Mouse (Mus musculus) intestine, postnatal 0 days (tissue): ENCODE measurements around the gene Rbm47. TPM values are rescaled to one million over a fixed set of nuclear protein-coding genes. Genes with fewer than 3 reads are reported as not detected.

Experiments
- ATAC-seq: fragments of 200-750 bp; cut with Nextera tagmentation; 2 replicates; pipeline ENCODE4 v1.8.0; 2017; ENCODE audit warnings: mild to moderate bottlenecking, moderate TSS enrichment, moderate library complexity
- H3K27ac ChIP-seq: fragments of 300-500 bp; sonication (generic); 2 replicates; pipeline ENCODE4 v1.5.1; 2014; ENCODE audit warnings: mild to moderate bottlenecking, low read depth, low read length, moderate library complexity
- H3K27me3 ChIP-seq: fragments of 300-500 bp; sonication (generic); replicated peaks from 2 replicates; pipeline ENCODE4 v1.6.1; 2014; ENCODE audit warnings: low read length, mixed read lengths; ENCODE audit not compliant: control insufficient read depth, insufficient read depth
- H3K36me3 ChIP-seq: fragments of 300-500 bp; sonication (generic); 2 replicates; pipeline ENCODE4 v1.6.1; 2014; ENCODE audit warnings: mild to moderate bottlenecking, moderate library complexity; ENCODE audit not compliant: control insufficient read depth, insufficient read depth
- H3K4me1 ChIP-seq: fragments of 300-500 bp; sonication (generic); replicated peaks from 2 replicates; pipeline ENCODE4 v1.6.1; 2014; ENCODE audit warnings: antibody characterized with exemption, low read length, mixed read lengths; ENCODE audit not compliant: control insufficient read depth, insufficient read depth
- H3K4me2 ChIP-seq: fragments of 300-500 bp; sonication (generic); replicated peaks from 2 replicates; pipeline ENCODE4 v1.6.1; 2014; ENCODE audit warnings: low read depth, mild to moderate bottlenecking, moderate library complexity
- H3K4me3 ChIP-seq: fragments of 300-500 bp; sonication (generic); 2 replicates; pipeline ENCODE4 v1.5.1; 2014; ENCODE audit warnings: low read depth, low read length
- H3K9ac ChIP-seq: fragments of 300-500 bp; sonication (generic); 2 replicates; pipeline ENCODE4 v1.6.1; 2014; ENCODE audit warnings: mild to moderate bottlenecking, low read depth, low read length
- H3K9me3 ChIP-seq: fragments of 300-500 bp; sonication (generic); 2 replicates; pipeline ENCODE4 v1.6.1; 2016; ENCODE audit warnings: mixed run types; ENCODE audit not compliant: control insufficient read depth
- CTCF ChIP-seq: sonication (generic); IDR thresholded peaks from 2 replicates; pipeline ENCODE4 v1.5.1; 2016; ENCODE audit warnings: low read depth, mild to moderate bottlenecking, control low read depth, antibody characterized with exemption, moderate library complexity
- WGBS: fragments of 180-500 bp; shearing (Covaris S2); extraction: QIAGEN DNeasy Blood & Tissue Kit; methylation state at CpG from one replicate; pipeline ENCODE4 v1.1.7; 2014; 5-methylcytosine and 5-hydroxymethylcytosine counted together
- polyA plus RNA-seq: library from polyadenylated mRNA; unstranded; fragments of >200 nt; fragmentation: Nextera tagmentation; extraction: Ambion mirVana; gene quantifications from 2 replicates; pipeline ENCODE4 v1.2.1, GENCODE M21; 2015

Gene Rbm47
- polyA plus RNA-seq, 1 experiment from 2014 or later = 146 TPM

GRCm38 (mm10) chr5:66204966-66205365 is 32.0 kb upstream of the Rbm47 start:
- no peak for TF ChIP-seq CTCF
- Histone ChIP-seq H3K27ac (no peak overlapping the region), H3K9me3 (no peaks in the 10 kb centered on the region), H3K9ac (no peak overlapping the region), H3K27me3 (no peaks in the 10 kb centered on the region), H3K36me3 (no peaks in the 10 kb centered on the region), H3K4me1 (no peaks in the 10 kb centered on the region), H3K4me2 (no peak overlapping the region), H3K4me3 (no peak overlapping the region)
- ATAC-seq = no peak
- 72% methylated on average over 4 of the region's 4 CpGs for WGBS

- H3K4me3 ChIP-seq = no peak overlapping the region
- H3K9ac ChIP-seq = no peak overlapping the region
- no peaks in the 10 kb centered on the region for H3K9me3 ChIP-seq
- H3K4me1 ChIP-seq = no peaks in the 10 kb centered on the region
- H3K4me2 ChIP-seq = no peak overlapping the region
- H3K36me3 ChIP-seq = no peaks in the 10 kb centered on the region
- no peak for TF ChIP-seq CTCF
- no peaks in the 10 kb centered on the region for H3K27me3 ChIP-seq
- H3K27ac ChIP-seq = no peak overlapping the region
- no peak for ATAC-seq
- 94% methylated on average over 1 of the region's 1 CpGs for WGBS
Observed at GRCm38 (mm10) chr5:66203424-66203823, 30.5 kb upstream of the Rbm47 start.

- no peak for ATAC-seq
- TF ChIP-seq CTCF = no peak
- H3K27ac ChIP-seq = no peak overlapping the region
- 37% methylated on average over 10 of the region's 10 CpGs for WGBS
- H3K4me3 ChIP-seq = no peak overlapping the region
- no peak overlapping the region for H3K9ac ChIP-seq
- H3K27me3 ChIP-seq = no peaks in the 10 kb centered on the region
- no peaks in the 10 kb centered on the region for H3K36me3 ChIP-seq
- H3K4me1 ChIP-seq = no peaks in the 10 kb centered on the region
- no peak overlapping the region for H3K4me2 ChIP-seq
- no peaks in the 10 kb centered on the region for H3K9me3 ChIP-seq
Observed at GRCm38 (mm10) chr5:66200044-66200443, 27.1 kb upstream of the Rbm47 start.

- Histone ChIP-seq H3K27ac (no peak overlapping the region), H3K4me2 (no peak overlapping the region), H3K36me3 (no peaks in the 10 kb centered on the region), H3K4me3 (no peak overlapping the region), H3K9me3 (no peaks in the 10 kb centered on the region), H3K27me3 (no peaks in the 10 kb centered on the region), H3K4me1 (no peaks in the 10 kb centered on the region), H3K9ac (no peak overlapping the region)
- no peak for ATAC-seq
- WGBS = 80% methylated on average over 10 of the region's 10 CpGs
- TF ChIP-seq CTCF = no peak
Observed at GRCm38 (mm10) chr5:66195323-66195722, 22.4 kb upstream of the Rbm47 start.

- TF ChIP-seq CTCF = no peak
- no peaks in the 10 kb centered on the region for H3K4me1 ChIP-seq
- H3K36me3 ChIP-seq = no peaks in the 10 kb centered on the region
- ATAC-seq = no peak
- H3K4me3 ChIP-seq = no peak overlapping the region
- H3K27ac ChIP-seq = no peak overlapping the region
- H3K27me3 ChIP-seq = no peaks in the 10 kb centered on the region
- no peak overlapping the region for H3K4me2 ChIP-seq
- 89% methylated on average over 11 of the region's 11 CpGs for WGBS
- no peaks in the 10 kb centered on the region for H3K9me3 ChIP-seq
- no peak overlapping the region for H3K9ac ChIP-seq
Observed at GRCm38 (mm10) chr5:66193218-66193846, 20.4 kb upstream of the Rbm47 start.

GRCm38 (mm10) chr5:66191185-66191503 is 18.2 kb upstream of the Rbm47 start:
- H3K27me3 ChIP-seq = no peaks in the 10 kb centered on the region
- no peak for TF ChIP-seq CTCF
- no peaks in the 10 kb centered on the region for H3K4me1 ChIP-seq
- WGBS = 86% methylated on average over 7 of the region's 7 CpGs
- H3K9me3 ChIP-seq = no peaks in the 10 kb centered on the region
- ATAC-seq = no peak
- H3K4me3 ChIP-seq = no peak overlapping the region
- H3K27ac ChIP-seq = no peak overlapping the region
- no peak overlapping the region for H3K4me2 ChIP-seq
- no peak overlapping the region for H3K9ac ChIP-seq
- no peaks in the 10 kb centered on the region for H3K36me3 ChIP-seq
